Mouse (Mus musculus): ENCODE data around the gene Cog7. TPM values are rescaled to one million over a fixed set of nuclear protein-coding genes. Genes with fewer than 3 reads are reported as not detected.

Gene Cog7
- total and polyA plus RNA-seq, 2 experiments from 2014 or later, result 24.7 to 32.5 TPM

DNA sequence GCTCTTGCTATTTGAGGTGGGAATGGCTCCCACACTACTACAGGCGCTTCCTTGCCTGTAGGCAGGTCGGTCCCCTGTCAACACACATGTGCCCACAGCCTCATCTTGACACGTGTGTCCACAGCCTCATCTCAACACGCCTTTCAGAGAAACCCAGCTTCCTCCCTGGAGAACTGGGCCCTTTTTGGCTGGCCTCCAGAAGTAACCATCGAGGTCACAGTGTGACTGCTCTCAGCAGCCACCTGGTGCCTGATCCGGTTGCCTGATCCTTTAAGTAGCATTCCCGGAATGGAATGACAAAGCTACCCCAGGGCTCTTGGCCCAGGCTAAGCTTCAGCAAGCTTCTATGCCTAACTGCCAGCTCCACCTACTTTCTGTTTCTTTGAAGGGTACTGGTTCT, 50.3 kb downstream of the Cog7 start:
- ATAC-seq, result no peak

DNA sequence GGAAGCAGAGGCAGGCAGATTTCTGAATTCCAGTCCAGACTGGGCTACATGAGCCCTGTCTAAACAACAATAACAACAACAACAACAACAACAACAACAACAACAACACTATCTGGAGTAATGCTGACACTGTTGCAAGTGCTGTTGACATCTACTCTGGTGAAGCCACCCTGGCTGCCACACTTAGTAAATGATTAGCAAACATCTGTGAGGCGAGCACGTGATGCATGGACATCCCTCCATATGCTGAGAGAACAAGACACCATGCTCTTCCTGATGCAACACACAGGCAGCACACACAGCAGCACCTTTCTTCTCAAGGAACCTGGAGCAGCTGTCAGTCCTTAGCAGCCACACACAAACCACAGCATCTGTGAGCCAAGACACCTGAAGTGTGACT, 53.6 kb downstream of the Cog7 start:
- Histone ChIP-seq H3K36me3 (ENCODE audit: insufficient read depth) (peaks cover 29% of the 10 kb centered on the region), H3K4me2 (ENCODE audit: low read depth) (no peak overlapping the region), H3K27ac (ENCODE audit: low read depth, low read length) (no peak overlapping the region), H3K4me1 (ENCODE audit: insufficient read depth) (no peaks in the 10 kb centered on the region), H3K9ac (no peak overlapping the region), H3K9me3 (ENCODE audit: low read length) (no peaks in the 10 kb centered on the region), H3K4me3 (ENCODE audit: low read depth, low read length) (no peak overlapping the region), H3K27me3 (ENCODE audit: insufficient read depth, low read length) (no peaks in the 10 kb centered on the region)
- 97% methylated on average over 2 of the region's 2 CpGs for WGBS
- TF ChIP-seq CTCF (IDR thresholded peaks at IDR 0.05; ENCODE audit: low read depth), result no peak
- DNase-seq (no peak), ATAC-seq (no peak)

More for the DNA sequence above, 50.3 kb downstream of the Cog7 start:
- Histone ChIP-seq H3K36me3 (ENCODE audit: insufficient read depth) (peaks cover 21% of the 10 kb centered on the region), H3K4me1 (ENCODE audit: insufficient read depth) (no peaks in the 10 kb centered on the region), H3K4me3 (ENCODE audit: low read depth, low read length) (no peak overlapping the region), H3K4me2 (ENCODE audit: low read depth) (no peak overlapping the region), H3K9ac (no peak overlapping the region), H3K27ac (ENCODE audit: low read depth, low read length) (no peak overlapping the region), H3K27me3 (ENCODE audit: insufficient read depth, low read length) (no peaks in the 10 kb centered on the region), H3K9me3 (ENCODE audit: low read length) (no peaks in the 10 kb centered on the region)
- TF ChIP-seq CTCF (IDR thresholded peaks at IDR 0.05; ENCODE audit: low read depth), result no peak
- DNase-seq, result no peak
- 43% methylated on average over 7 of the region's 7 CpGs for WGBS

DNA sequence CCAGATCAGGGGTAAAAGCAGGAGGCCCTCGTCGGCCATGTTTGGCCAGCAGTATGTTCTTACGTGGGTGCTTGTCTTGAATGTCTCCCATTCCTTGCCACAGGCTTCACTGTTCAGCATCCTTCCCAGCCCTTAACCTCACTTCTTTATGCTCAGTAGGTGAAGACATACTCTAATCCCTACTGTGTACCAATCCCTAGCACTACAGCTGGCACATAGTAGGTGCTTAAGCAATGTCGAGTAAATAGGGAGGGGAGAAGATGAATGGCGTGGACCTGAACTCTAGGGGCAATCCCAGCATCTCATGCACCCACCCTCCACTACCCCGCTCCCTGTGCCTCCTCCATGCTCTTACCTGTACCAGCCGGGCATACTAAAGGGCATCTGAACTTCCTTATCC, 57.1 kb downstream of the Cog7 start:
- WGBS, result 97% methylated on average over 7 of the region's 7 CpGs
- Histone ChIP-seq H3K4me2 (ENCODE audit: low read depth) (no peak overlapping the region), H3K27ac (ENCODE audit: low read depth, low read length) (no peak overlapping the region), H3K9ac (no peak overlapping the region), H3K9me3 (ENCODE audit: low read length) (no peaks in the 10 kb centered on the region), H3K4me3 (ENCODE audit: low read depth, low read length) (no peak overlapping the region), H3K4me1 (ENCODE audit: insufficient read depth) (no peaks in the 10 kb centered on the region), H3K36me3 (ENCODE audit: insufficient read depth) (peaks cover 22% of the 10 kb centered on the region), H3K27me3 (ENCODE audit: insufficient read depth, low read length) (no peaks in the 10 kb centered on the region)
- no peak for TF ChIP-seq CTCF (IDR thresholded peaks at IDR 0.05; ENCODE audit: low read depth)
- ATAC-seq (no peak), DNase-seq (no peak)

GRCm38 (mm10) chr7:121913944-121914343, 67.6 kb downstream of the Cog7 start:
- no peak overlapping the region for H3K4me2 ChIP-seq (ENCODE audit: low read depth)
- H3K27ac ChIP-seq (ENCODE audit: low read depth, low read length), result no peak overlapping the region
- H3K36me3 ChIP-seq (ENCODE audit: insufficient read depth), result no peaks in the 10 kb centered on the region
- H3K4me3 ChIP-seq (ENCODE audit: low read depth, low read length), result no peak overlapping the region
- no peaks in the 10 kb centered on the region for H3K4me1 ChIP-seq (ENCODE audit: insufficient read depth)
- no peaks in the 10 kb centered on the region for H3K9me3 ChIP-seq (ENCODE audit: low read length)
- TF ChIP-seq CTCF (IDR thresholded peaks at IDR 0.05; ENCODE audit: low read depth), result no peak
- WGBS, result 83% methylated on average over 6 of the region's 6 CpGs
- DNase-seq (no peak), ATAC-seq (no peak)
- no peaks in the 10 kb centered on the region for H3K27me3 ChIP-seq (ENCODE audit: insufficient read depth, low read length)
- H3K9ac ChIP-seq, result no peak overlapping the region

- H3K4me3 ChIP-seq (ENCODE audit: low read depth, low read length), result no peak overlapping the region
- H3K27ac ChIP-seq (ENCODE audit: low read depth, low read length), result no peak overlapping the region
- no peak overlapping the region for H3K4me2 ChIP-seq (ENCODE audit: low read depth)
- no peaks in the 10 kb centered on the region for H3K9me3 ChIP-seq (ENCODE audit: low read length)
- no peaks in the 10 kb centered on the region for H3K27me3 ChIP-seq (ENCODE audit: insufficient read depth, low read length)
- DNase-seq (no peak), ATAC-seq (no peak)
- H3K36me3 ChIP-seq (ENCODE audit: insufficient read depth), result no peaks in the 10 kb centered on the region
- 77% methylated on average over 8 of the region's 8 CpGs for WGBS
- no peak overlapping the region for H3K9ac ChIP-seq
- H3K4me1 ChIP-seq (ENCODE audit: insufficient read depth), result no peaks in the 10 kb centered on the region
- TF ChIP-seq CTCF (IDR thresholded peaks at IDR 0.05; ENCODE audit: low read depth), result no peak
Measured at GRCm38 (mm10) chr7:121912250-121912649, 69.3 kb downstream of the Cog7 start.

DNA sequence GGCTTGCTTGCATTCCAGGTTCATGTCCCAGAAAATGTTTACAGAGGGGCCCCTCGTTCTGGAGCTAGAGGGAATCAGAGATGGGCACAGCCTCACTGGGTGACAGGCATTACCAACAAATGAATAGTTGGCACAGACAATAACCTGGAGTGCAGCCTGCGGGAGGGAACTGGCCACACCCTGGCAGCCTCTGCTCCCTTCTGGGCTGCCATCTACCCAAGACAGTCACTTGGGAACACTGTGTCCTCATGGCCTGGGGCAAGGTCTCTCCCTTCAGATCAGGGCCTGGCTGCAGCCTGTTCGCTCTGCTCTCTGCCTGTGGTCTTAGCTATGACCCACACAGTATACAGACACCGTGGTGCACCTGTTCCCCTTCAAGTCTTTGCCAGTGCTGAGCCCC, 74.6 kb downstream of the Cog7 start:
- H3K36me3 ChIP-seq (ENCODE audit: insufficient read depth), result no peaks in the 10 kb centered on the region
- WGBS, result 76% methylated on average over 4 of the region's 4 CpGs
- no peak overlapping the region for H3K27ac ChIP-seq (ENCODE audit: low read depth, low read length)
- H3K27me3 ChIP-seq (ENCODE audit: insufficient read depth, low read length), result no peaks in the 10 kb centered on the region
- no peak for TF ChIP-seq CTCF (IDR thresholded peaks at IDR 0.05; ENCODE audit: low read depth)
- H3K9ac ChIP-seq, result no peak overlapping the region
- H3K4me2 ChIP-seq (ENCODE audit: low read depth), result no peak overlapping the region
- no peak for DNase-seq
- no peak for ATAC-seq
- no peaks in the 10 kb centered on the region for H3K4me1 ChIP-seq (ENCODE audit: insufficient read depth)
- H3K4me3 ChIP-seq (ENCODE audit: low read depth, low read length), result no peak overlapping the region
- H3K9me3 ChIP-seq (ENCODE audit: low read length), result no peaks in the 10 kb centered on the region

DNA sequence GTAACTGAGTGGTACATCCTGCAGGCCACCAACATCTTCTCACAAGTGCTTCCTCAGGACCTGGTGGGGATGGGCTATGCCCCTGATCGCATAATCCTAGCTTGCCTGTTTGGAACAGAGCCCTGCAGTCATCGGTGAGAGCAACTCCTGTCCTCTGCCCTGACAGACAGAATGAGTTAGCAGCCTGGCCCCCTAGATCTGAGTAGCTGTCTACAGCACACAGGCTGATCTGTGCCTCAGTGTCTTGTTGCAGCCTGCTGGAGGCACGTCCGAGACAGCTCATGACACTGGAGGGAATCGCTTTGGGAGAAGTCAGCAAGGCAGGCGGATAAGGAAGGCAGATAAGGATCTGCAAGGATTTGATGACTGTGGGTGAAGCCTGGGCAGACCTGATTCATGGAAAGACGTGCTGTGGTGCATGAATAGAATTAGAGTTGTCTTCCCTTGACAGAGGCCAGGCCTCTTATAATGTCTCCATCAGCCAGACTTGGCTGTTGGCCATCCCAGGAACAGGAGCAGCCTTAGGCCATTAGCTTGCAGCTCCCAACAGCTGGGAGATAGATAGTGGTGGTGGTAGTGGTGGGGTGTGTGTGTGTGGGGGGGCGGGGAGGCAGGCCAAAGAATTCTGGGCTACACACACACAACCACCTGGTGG, 78.6 kb downstream of the Cog7 start:
- no peaks in the 10 kb centered on the region for H3K36me3 ChIP-seq (ENCODE audit: insufficient read depth)
- WGBS, result 78% methylated on average over 8 of the region's 8 CpGs
- no peak overlapping the region for H3K4me2 ChIP-seq (ENCODE audit: low read depth)
- H3K9ac ChIP-seq, result no peak overlapping the region
- H3K4me3 ChIP-seq (ENCODE audit: low read depth, low read length), result no peak overlapping the region
- DNase-seq, result no peak
- H3K27me3 ChIP-seq (ENCODE audit: insufficient read depth, low read length), result no peaks in the 10 kb centered on the region
- no peaks in the 10 kb centered on the region; the same call in 1 of the 2 replicates for H3K4me1 ChIP-seq (ENCODE audit: insufficient read depth)
- no peaks in the 10 kb centered on the region for H3K9me3 ChIP-seq (ENCODE audit: low read length)
- ATAC-seq, result no peak
- no peak overlapping the region for H3K27ac ChIP-seq (ENCODE audit: low read depth, low read length)
- TF ChIP-seq CTCF (IDR thresholded peaks at IDR 0.05; ENCODE audit: low read depth), result no peak
